Mouse (Mus musculus) G1E (cell line): ENCODE results near the gene Cox14. TPM values are rescaled to one million over a fixed set of nuclear protein-coding genes. Genes with fewer than 3 reads are reported as not detected.
"Not testable (repeated sequence)": the region's sequence is repeated elsewhere in the genome, so short reads cannot be mapped to it uniquely, and the experiment has no call there.

ENCODE experiments used
- ATAC-seq: 2 replicates; pipeline ENCODE4 v1.8.0; 2016; ENCODE audit warnings: mild to moderate bottlenecking; ENCODE audit not compliant: insufficient number of reproducible peaks, poor library complexity, low FRiP score, severe bottlenecking; ENCODE audit errors: extremely low read depth
- DNase-seq: peaks from one replicate; pipeline ENCODE4 v3.0.0; 2012; ENCODE audit warnings: low spot score
- H3K27me3 ChIP-seq: 2 replicates; pipeline ENCODE4 v1.6.1; 2012; ENCODE audit warnings: mild to moderate bottlenecking, low read length, inconsistent platforms; ENCODE audit not compliant: insufficient read depth
- H3K36me3 ChIP-seq: replicated peaks from 2 replicates; pipeline ENCODE3; 2012; ENCODE audit warnings: mild to moderate bottlenecking, inconsistent platforms
- H3K4me1 ChIP-seq: 2 replicates; pipeline ENCODE4 v1.6.1; 2012; ENCODE audit warnings: low read depth, low read length, inconsistent platforms, mixed read lengths; ENCODE audit not compliant: insufficient read depth
- H3K4me3 ChIP-seq: 2 replicates; pipeline ENCODE4 v1.5.1; 2012; ENCODE audit warnings: low read depth, mild to moderate bottlenecking, inconsistent platforms, low read length, moderate library complexity, mixed read lengths
- H3K9me3 ChIP-seq: replicated peaks from 2 replicates; pipeline ENCODE4 v1.6.1; 2012; ENCODE audit warnings: inconsistent platforms
- CTCF ChIP-seq: IDR thresholded peaks from 2 replicates; pipeline ENCODE4 v1.5.1; 2012; ENCODE audit warnings: low read depth, low read length, inconsistent platforms, mixed read lengths
- GATA1 ChIP-seq: IDR thresholded peaks from 2 replicates; pipeline ENCODE4 v1.6.1; 2012; ENCODE audit warnings: borderline replicate concordance, low read length, inconsistent platforms, mixed read lengths
- GATA2 ChIP-seq: IDR thresholded peaks from 2 replicates; pipeline ENCODE4 v1.6.1; 2012; ENCODE audit warnings: low read depth, low read length, inconsistent platforms, borderline replicate concordance
- POLR2AphosphoS5 ChIP-seq: IDR thresholded peaks from 2 replicates; pipeline ENCODE4 v1.6.1; 2012; ENCODE audit warnings: low read depth, low read length, inconsistent platforms; ENCODE audit not compliant: insufficient replicate concordance
- TAL1 ChIP-seq: conservative IDR thresholded peaks from 2 replicates; pipeline ENCODE4 v1.6.1; 2012; ENCODE audit warnings: low read depth, low read length, inconsistent platforms, mixed read lengths
- polyA plus RNA-seq: library from polyadenylated mRNA; stranded (reverse); fragments of >175 nt; gene quantifications from 2 replicates; pipeline ENCODE4 v1.2.3, GENCODE M21; 2012
- total RNA-seq, 2 experiments: library from RNA; stranded (forward) in 1 of 2; stranded (reverse) in 1 of 2; fragments of 200-1000 nt in 1 of 2; fragments of >200 nt in 1 of 2; fragmentation: Nextera tagmentation in 1 of 2; gene quantifications; 2 replicates each; pipeline ENCODE4 v1.2.3; 2014 to 2017

The Cox14 gene
- total and polyA plus RNA-seq, 3 experiments, result 44.1 to 115 (median 46.1) TPM

GRCm38 (mm10) chr15:99772277-99772880 lies 47.0 kb downstream of the Cox14 start:
- H3K9me3 ChIP-seq, result no peaks in the 10 kb centered on the region
- TF ChIP-seq GATA2 (no peak), POLR2AphosphoS5 (no peak), TAL1 (no peak), GATA1 (no peak), CTCF (no peak)
- H3K36me3 ChIP-seq, result no peaks in the 10 kb centered on the region
- peak overlapping the region; percentile 76 for H3K4me3 ChIP-seq
- H3K4me1 ChIP-seq, result peaks cover 32% of the 10 kb centered on the region
- ATAC-seq (peak; percentile 72), DNase-seq (peak; percentile 72)
- peaks cover 18% of the 10 kb centered on the region for H3K27me3 ChIP-seq

DNA sequence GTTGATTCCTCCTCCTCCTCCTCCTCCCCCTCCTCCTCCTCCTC lies 47.3 kb downstream of the Cox14 start, which contains the start of gene Cers5:
Gene Cers5 (minus strand): TSS at position 5 of the 44 bp plus-strand sequence.
- Histone ChIP-seq H3K4me3 (peak within 1 kb of the TSS; percentile 76), H3K4me1 (peaks cover 31% of the 10 kb centered on the region), H3K27me3 (peaks cover 18% of the 10 kb centered on the region)
- not testable (repeated sequence) for H3K36me3 ChIP-seq, ATAC-seq, H3K9me3 ChIP-seq, DNase-seq

DNA sequence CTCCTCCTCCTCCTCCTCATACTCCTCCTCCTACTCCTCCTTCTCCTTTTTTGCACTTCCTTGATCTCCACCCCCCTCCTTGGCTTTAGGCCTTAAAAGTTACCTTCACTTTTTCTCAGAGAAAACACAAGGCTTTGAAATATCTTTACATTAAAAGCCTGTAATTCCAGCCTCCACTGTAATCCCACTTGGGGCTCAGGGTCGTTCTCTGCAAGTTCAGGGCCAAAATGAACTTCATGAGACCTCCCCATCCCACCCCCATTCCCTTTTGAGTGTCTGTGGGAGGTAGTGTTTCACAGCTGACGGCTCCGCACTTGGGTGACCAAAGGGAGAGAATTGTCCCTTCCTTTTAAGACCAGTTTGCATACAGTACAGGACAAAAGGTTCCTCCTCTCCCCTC lies 47.5 kb downstream of the Cox14 start:
- Histone ChIP-seq H3K36me3 (no peaks in the 10 kb centered on the region), H3K9me3 (no peaks in the 10 kb centered on the region), H3K27me3 (peaks cover 18% of the 10 kb centered on the region), H3K4me1 (peaks cover 29% of the 10 kb centered on the region), H3K4me3 (no peak overlapping the region)
- ATAC-seq (no peak), DNase-seq (no peak)
- TF ChIP-seq CTCF, result no peak
- TF ChIP-seq TAL1, result no peak
- no peak for TF ChIP-seq POLR2AphosphoS5
- TF ChIP-seq GATA2, result no peak
- TF ChIP-seq GATA1, result no peak

Other genes starting within 250 kb of the Cox14 start
- not detected in 2 replicates for gene Faim2, start 197.5 kb upstream of the Cox14 start, total RNA-seq (2014; fragmentation: Nextera tagmentation)
- gene Faim2, start 197.5 kb upstream of the Cox14 start, total RNA-seq (2017), result 0.06 and 0.33 TPM in 2 replicates
- not detected in 2 replicates for gene Faim2, start 197.5 kb upstream of the Cox14 start, polyA plus RNA-seq
- gene Aqp2, start 146.6 kb upstream of the Cox14 start, total RNA-seq (2014; fragmentation: Nextera tagmentation), result not detected in 2 replicates
- 0.11 TPM in 1 of 2 replicates, not detected in the other for gene Aqp2, start 146.6 kb upstream of the Cox14 start, total RNA-seq (2017)
- gene Aqp2, start 146.6 kb upstream of the Cox14 start, polyA plus RNA-seq, result not detected in 2 replicates
- gene Aqp5, start 134.8 kb upstream of the Cox14 start, total RNA-seq (2014; fragmentation: Nextera tagmentation), result not detected in 2 replicates
- gene Aqp5, start 134.8 kb upstream of the Cox14 start, total RNA-seq (2017), result 0.44 TPM in 1 of 2 replicates, not detected in the other
- gene Aqp5, start 134.8 kb upstream of the Cox14 start, polyA plus RNA-seq, result not detected in 2 replicates
- not detected in 2 replicates for gene Aqp6, start 124.2 kb upstream of the Cox14 start, total RNA-seq (2014; fragmentation: Nextera tagmentation)
- 0.12 TPM in 1 of 2 replicates, not detected in the other for gene Aqp6, start 124.2 kb upstream of the Cox14 start, total RNA-seq (2017)
- gene Aqp6, start 124.2 kb upstream of the Cox14 start, polyA plus RNA-seq, result not detected in 2 replicates
- 132 and 189 TPM in 2 replicates for gene Racgap1, start 74.0 kb upstream of the Cox14 start, total RNA-seq (2014; fragmentation: Nextera tagmentation)
- 71.7 and 81.3 TPM in 2 replicates for gene Racgap1, start 74.0 kb upstream of the Cox14 start, total RNA-seq (2017)
- gene Racgap1, start 74.0 kb upstream of the Cox14 start, polyA plus RNA-seq, result 21.4 and 35.6 TPM in 2 replicates
- not detected in 2 replicates for gene Asic1, start 55.2 kb upstream of the Cox14 start, total RNA-seq (2014; fragmentation: Nextera tagmentation)
- 0.22 and 0.41 TPM in 2 replicates for gene Asic1, start 55.2 kb upstream of the Cox14 start, total RNA-seq (2017)
- not detected in 2 replicates for gene Asic1, start 55.2 kb upstream of the Cox14 start, polyA plus RNA-seq
- gene Smarcd1, start 23.5 kb upstream of the Cox14 start, total RNA-seq (2014; fragmentation: Nextera tagmentation), result 43.3 and 50.9 TPM in 2 replicates
- gene Smarcd1, start 23.5 kb upstream of the Cox14 start, total RNA-seq (2017), result 11.4 and 12.0 TPM in 2 replicates
- 45.3 and 69.1 TPM in 2 replicates for gene Smarcd1, start 23.5 kb upstream of the Cox14 start, polyA plus RNA-seq
- not detected in 2 replicates for gene Gm17349, start 20.1 kb upstream of the Cox14 start, total RNA-seq (2014; fragmentation: Nextera tagmentation)
- gene Gm17349, start 20.1 kb upstream of the Cox14 start, total RNA-seq (2017), result 0.98 TPM in 1 of 2 replicates, not detected in the other
- 2.3 and 4.1 TPM in 2 replicates for gene Gm17349, start 20.1 kb upstream of the Cox14 start, polyA plus RNA-seq
- gene Gpd1, start 8.1 kb upstream of the Cox14 start, total RNA-seq (2014; fragmentation: Nextera tagmentation), result not detected in 2 replicates
- 0.06 TPM in 1 of 2 replicates, not detected in the other for gene Gpd1, start 8.1 kb upstream of the Cox14 start, total RNA-seq (2017)
- gene Gpd1, start 8.1 kb upstream of the Cox14 start, polyA plus RNA-seq, result not detected in 2 replicates
- 0.45 and 0.68 TPM in 2 replicates for gene Cers5, start 47.3 kb downstream of the Cox14 start, total RNA-seq (2014; fragmentation: Nextera tagmentation)
- gene Cers5, start 47.3 kb downstream of the Cox14 start, total RNA-seq (2017), result 4.9 and 6.1 TPM in 2 replicates
- 0.69 and 0.77 TPM in 2 replicates for gene Cers5, start 47.3 kb downstream of the Cox14 start, polyA plus RNA-seq
- not detected in 2 replicates for gene Lima1, start 149.8 kb downstream of the Cox14 start, total RNA-seq (2014; fragmentation: Nextera tagmentation)
- 0.06 and 0.87 TPM in 2 replicates for gene Lima1, start 149.8 kb downstream of the Cox14 start, total RNA-seq (2017)
- 0.01 TPM in 1 of 2 replicates, not detected in the other for gene Lima1, start 149.8 kb downstream of the Cox14 start, polyA plus RNA-seq
- gene Fam186a, start 241.4 kb downstream of the Cox14 start, total RNA-seq (2014; fragmentation: Nextera tagmentation), result not detected in 2 replicates
- gene Fam186a, start 241.4 kb downstream of the Cox14 start, total RNA-seq (2017), result 0.06 and 0.16 TPM in 2 replicates
- gene Fam186a, start 241.4 kb downstream of the Cox14 start, polyA plus RNA-seq, result not detected in 2 replicates
- gene Larp4, start 244.4 kb downstream of the Cox14 start, total RNA-seq (2014; fragmentation: Nextera tagmentation), result 200 and 207 TPM in 2 replicates
- 68.8 and 85.3 TPM in 2 replicates for gene Larp4, start 244.4 kb downstream of the Cox14 start, total RNA-seq (2017)
- 13.4 and 14.0 TPM in 2 replicates for gene Larp4, start 244.4 kb downstream of the Cox14 start, polyA plus RNA-seq